In genomic region chr17:50127045-50127813, GRCm38 (mm10) we compare ENCODE assay signal across 28 mouse cellular contexts.
DNase-seq lines count a peak whose midpoint lies in the region; ATAC-seq and TF ChIP-seq lines count a peak whose summit lies in the region.
"Had no signal": no experiment of that assay in that cellular context is flagged by ENCODE, and none has a peak within 500 bp of the region (broad histone marks: within the 10 kb centered on the region; RNA-seq: fewer than 3 reads in every experiment).

No protein-coding gene starts in this region.

- H3K9me3 ChIP-seq in kidney, embryonic 15.5 days (replicated peaks), result no peaks in the 10 kb centered on the region
- H3K9me3 ChIP-seq in CH12.LX (replicated peaks; ENCODE audit: low read length), result no peaks in the 10 kb centered on the region
- H3K9me3 ChIP-seq: embryonic facial prominence, embryonic 15.5 days; forebrain, embryonic 10.5 days; hindbrain, embryonic 10.5 days; limb, embryonic 15.5 days; megakaryocyte, embryonic 14.5 days had no signal

- peaks cover 99% of the 10 kb centered on the region for H3K79me2 ChIP-seq in CH12.LX (replicated peaks; ENCODE audit: control insufficient read depth, extremely low read depth, insufficient read depth, poor library complexity, severe bottlenecking)

- TF ChIP-seq RAD21 in CH12.LX (IDR thresholded peaks at IDR 0.05; ENCODE audit: low read depth, low read length), result no peak

- H3K4me2 ChIP-seq in kidney, embryonic 15.5 days, result no peak overlapping the region
- no peak overlapping the region for H3K4me2 ChIP-seq in CH12.LX (ENCODE audit: insufficient read depth, low read depth, poor library complexity, severe bottlenecking)
- H3K4me2 ChIP-seq: embryonic facial prominence, embryonic 15.5 days; limb, embryonic 15.5 days; lung, embryonic 14.5 days had no signal

- 69% methylated on average over 9 of the region's 9 CpGs for WGBS in kidney, embryonic 15.5 days

- peak; percentile 90 for DNase-seq in heart, adult 11 months
- no peak for DNase-seq in heart, postnatal 10 days
- peak; percentile 39 for DNase-seq in kidney, adult 9 months
- DNase-seq in CH12.LX (ENCODE audit: extremely low read depth), result no peak
- peak; percentile 19 for DNase-seq in brain, embryonic 14.5 days (ENCODE audit: low read depth)
- DNase-seq in layer of hippocampus, adult 9-10 months (ENCODE audit: low spot score), result no peak
- DNase-seq: adrenal gland, adult 8-10 months; B cell, adult 2 months; cerebellum, adult 2 months; cerebellum, postnatal 36 days; embryo, embryonic 11 days; forebrain, postnatal 0 days; left cerebral cortex, postnatal 4 days; lung, embryonic 14.5 days; lung, postnatal 36 days; right cerebral cortex, postnatal 14 days; spleen, adult 18-20 months had no signal

- no peak for TF ChIP-seq CTCF in CH12.LX (conservative IDR thresholded peaks at IDR 0.05 in 1 of 2, IDR thresholded peaks at IDR 0.05 in 1 of 2; ENCODE audit: low read depth in 2 of 2, low read length in 2 of 2)
- no peak for TF ChIP-seq CTCF in brain, embryonic 14.5 days (IDR thresholded peaks at IDR 0.05; ENCODE audit: borderline replicate concordance, extremely low read depth, insufficient read depth, insufficient read length)

- H3K4me3 ChIP-seq in kidney, embryonic 15.5 days (replicated peaks), result no peak overlapping the region
- no peak overlapping the region for H3K4me3 ChIP-seq in CH12.LX (replicated peaks in 1 of 3; ENCODE audit: low read depth in 2 of 3, low read length in 2 of 3, poor library complexity in 1 of 3)
- H3K4me3 ChIP-seq: embryonic facial prominence, embryonic 15.5 days; forebrain, embryonic 10.5 days; hindbrain, embryonic 10.5 days; limb, embryonic 15.5 days; megakaryocyte, embryonic 14.5 days had no signal

- intact Hi-C loops in heart, postnatal 10 days (cut with DNase I), result no loop called here

- H3K4me1 ChIP-seq in kidney, embryonic 15.5 days, result peaks cover 10% of the 10 kb centered on the region; the same call in 1 of the 2 replicates
- peaks cover 13 to 94% of the 10 kb centered on the region in 2 experiments for H3K4me1 ChIP-seq in CH12.LX (ENCODE audit: control insufficient read depth in 1 of 2, insufficient read depth in 2 of 2)

- no peak overlapping the region for H3K27ac ChIP-seq in kidney, embryonic 15.5 days
- H3K27ac ChIP-seq in CH12.LX (ENCODE audit: insufficient read depth, low read depth), result peak overlapping the region; percentile 35; the same call in 1 of the 2 replicates
- H3K27ac ChIP-seq: embryonic facial prominence, embryonic 15.5 days; hindbrain, embryonic 10.5 days; limb, embryonic 15.5 days; liver, embryonic 14.5 days had no signal

- H3K36me3 ChIP-seq in kidney, embryonic 15.5 days, result no peaks in the 10 kb centered on the region
- H3K36me3 ChIP-seq in CH12.LX (replicated peaks in 1 of 2; ENCODE audit: control insufficient read depth in 1 of 2, insufficient read depth in 1 of 2, low read length in 1 of 2), result peaks cover 66 to 98% of the 10 kb centered on the region in 2 experiments
- H3K36me3 ChIP-seq: embryonic facial prominence, embryonic 15.5 days; forebrain, embryonic 10.5 days; hindbrain, embryonic 10.5 days; limb, embryonic 15.5 days had no signal

- ATAC-seq in kidney, embryonic 15.5 days (replicated peaks; ENCODE audit: low FRiP score), result no peak
- no peak for ATAC-seq in erythroid progenitor cell, adult 5-6 weeks (replicated peaks; ENCODE audit: low FRiP score, poor library complexity, severe bottlenecking)
- ATAC-seq: activated CD4-positive, CD25-positive, alpha-beta regulatory T cell, adult 4 months; forebrain, postnatal 0 days; intestine, postnatal 0 days; midbrain, embryonic 16.5 days had no signal

- TF ChIP-seq EP300 in CH12.LX (IDR thresholded peaks at IDR 0.05; ENCODE audit: low read length), result no peak

- no peak for TF ChIP-seq POLR2A in CH12.LX (IDR thresholded peaks at IDR 0.05; ENCODE audit: low read depth, low read length)
- no peak for TF ChIP-seq POLR2A in brain, embryonic 14.5 days (IDR thresholded peaks at IDR 0.05; ENCODE audit: borderline replicate concordance, extremely low read depth, insufficient read depth, insufficient read length, poor library complexity, severe bottlenecking)

- dilution Hi-C loops in CH12.LX (cut with MboI; ENCODE audit: extremely low pct_ligation_motif_present, extremely low pct_unique_long_range_greater_than_20kb, low sequenced_read_pairs), result no loop called here

- in situ Hi-C loops in CH12.LX (cut with MboI; ENCODE audit: low pct_ligation_motif_present, low pct_unique_long_range_greater_than_20kb, low sequenced_read_pairs), result no loop called here

- H3K27me3 ChIP-seq in kidney, embryonic 15.5 days, result no peaks in the 10 kb centered on the region
- H3K27me3 ChIP-seq in CH12.LX (replicated peaks), result no peaks in the 10 kb centered on the region
- H3K27me3 ChIP-seq: embryonic facial prominence, embryonic 15.5 days; limb, embryonic 15.5 days had no signal

- no peak overlapping the region for H3K9ac ChIP-seq in kidney, embryonic 15.5 days
- no peak overlapping the region for H3K9ac ChIP-seq in CH12.LX (ENCODE audit: insufficient read depth, low read depth)
- H3K9ac ChIP-seq: embryonic facial prominence, embryonic 15.5 days; forebrain, postnatal 0 days; limb, embryonic 15.5 days; liver, embryonic 14.5 days; lung, embryonic 14.5 days had no signal

TF ChIP-seq in CH12.LX, 34 proteins besides CTCF, POLR2A, EP300 and RAD21:
- TF ChIP-seq ZKSCAN1 (IDR thresholded peaks at IDR 0.05; ENCODE audit: borderline replicate concordance, low read depth, low read length) (peak; percentile 24; the same call in 1 of the 2 replicates), TCF12 (IDR thresholded peaks at IDR 0.05; ENCODE audit: low read depth, low read length) (no peak)

Comparison
In these comparisons a context has a peak if more than half of its experiments do, and no peak if none do; other contexts are left out.
1. DNase-seq: peak in heart, adult 11 months (single experiment), kidney, adult 9 months (single experiment) and brain, embryonic 14.5 days (single experiment); none in heart, postnatal 10 days (0 of 2), CH12.LX (single experiment) and layer of hippocampus, adult 9-10 months (single experiment).